Mouse (Mus musculus) hindbrain, embryonic 12.5 days (tissue): ENCODE results near the gene Grin1. TPM values are rescaled to one million over a fixed set of nuclear protein-coding genes. Genes with fewer than 3 reads are reported as not detected.

ENCODE experiments used
- ATAC-seq: fragments of 200-750 bp; cut with Nextera tagmentation; 2 replicates; pipeline ENCODE4 v1.8.0; 2017; ENCODE audit warnings: moderate TSS enrichment; ENCODE audit not compliant: low FRiP score
- H3K27ac ChIP-seq: fragments of 300-500 bp; sonication (generic); 2 replicates; pipeline ENCODE4 v1.5.1; 2016; ENCODE audit warnings: mild to moderate bottlenecking
- H3K27me3 ChIP-seq: fragments of 300-500 bp; sonication (generic); 2 replicates; pipeline ENCODE4 v1.6.1; 2016; ENCODE audit warnings: mild to moderate bottlenecking
- H3K36me3 ChIP-seq: fragments of 300-500 bp; sonication (generic); 2 replicates; pipeline ENCODE4 v1.6.1; 2016; ENCODE audit warnings: mild to moderate bottlenecking
- H3K4me1 ChIP-seq: fragments of 300-500 bp; sonication (generic); 2 replicates; pipeline ENCODE4 v1.6.1; 2016
- H3K4me2 ChIP-seq: fragments of 300-500 bp; sonication (generic); replicated peaks from 2 replicates; pipeline ENCODE4 v1.6.1; 2016; ENCODE audit warnings: mild to moderate bottlenecking
- H3K4me3 ChIP-seq: fragments of 300-500 bp; sonication (generic); 2 replicates; pipeline ENCODE4 v1.5.1; 2016; ENCODE audit warnings: mild to moderate bottlenecking
- H3K9ac ChIP-seq: fragments of 300-500 bp; sonication (generic); 2 replicates; pipeline ENCODE4 v1.6.1; 2016; ENCODE audit warnings: mild to moderate bottlenecking, moderate library complexity
- H3K9me3 ChIP-seq: fragments of 300-500 bp; sonication (generic); replicated peaks from 2 replicates; pipeline ENCODE4 v1.6.1; 2016; ENCODE audit warnings: mild to moderate bottlenecking
- WGBS: fragments of 180-500 bp; shearing (Covaris S2); methylation state at CpG from one replicate; pipeline ENCODE4 v1.1.7; 2016; 5-methylcytosine and 5-hydroxymethylcytosine counted together
- polyA plus RNA-seq: library from polyadenylated mRNA; unstranded; fragments of >200 nt; fragmentation: Nextera tagmentation; extraction: Ambion mirVana; gene quantifications from 2 replicates; pipeline ENCODE4 v1.2.1, GENCODE M21; 2016

Gene Grin1
- polyA plus RNA-seq, 1 experiment from 2014 or later, result 6.3 TPM

DNA sequence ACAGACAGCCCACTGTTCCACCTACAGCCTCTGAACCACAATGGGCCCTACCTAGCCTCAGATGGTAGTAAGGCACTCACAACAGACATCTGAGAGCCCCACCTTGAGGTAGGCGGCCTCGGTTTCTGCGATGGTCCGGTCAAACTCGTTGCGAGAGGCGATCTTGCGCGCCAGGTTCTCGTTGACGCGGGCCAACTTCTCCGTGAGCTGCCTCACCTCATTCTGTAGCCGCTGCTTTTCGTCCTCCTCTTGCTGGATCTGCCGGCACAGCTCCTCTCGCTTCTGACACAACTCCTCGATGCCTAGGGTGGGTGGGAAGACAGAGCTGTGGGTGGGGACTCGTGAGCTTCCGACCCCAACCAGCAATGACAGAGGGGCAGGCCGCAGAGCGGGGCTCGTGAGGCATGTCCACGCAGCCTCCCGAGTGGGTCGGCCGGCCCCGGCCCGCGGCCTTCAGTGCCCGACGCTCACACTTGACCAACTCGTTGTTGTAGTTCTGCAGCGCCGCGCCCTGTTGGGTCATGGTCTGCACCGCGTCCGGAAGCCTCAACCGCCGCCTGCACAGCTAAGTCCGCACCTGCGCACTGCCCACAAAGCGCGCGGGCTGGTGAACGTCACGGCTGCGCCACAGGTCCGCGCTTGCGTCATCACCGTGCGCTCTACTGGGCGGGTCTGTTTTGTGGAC, 47.0 kb downstream of the Grin1 start, which contains the start of the genes Ssna1 and Anapc2:
TSS of gene Ssna1 (minus strand) at position 612 of the 685 bp plus-strand sequence.
TSS of gene Anapc2 (plus strand) at position 652 of the 685 bp plus-strand sequence.
- Histone ChIP-seq H3K4me2 (peak within 1 kb of the TSS; percentile 86), H3K9me3 (no peaks in the 10 kb centered on the region), H3K4me1 (peaks cover 37% of the 10 kb centered on the region), H3K27ac (peak within 1 kb of the TSS; percentile 80), H3K4me3 (peak within 1 kb of the TSS; percentile 90), H3K36me3 (peaks cover 49% of the 10 kb centered on the region), H3K27me3 (no peaks in the 10 kb centered on the region), H3K9ac (peak within 1 kb of the TSS; percentile 93)
- peak; percentile 95 for ATAC-seq
- WGBS, result under 1% methylated on average over 55 of the region's 55 CpGs

DNA sequence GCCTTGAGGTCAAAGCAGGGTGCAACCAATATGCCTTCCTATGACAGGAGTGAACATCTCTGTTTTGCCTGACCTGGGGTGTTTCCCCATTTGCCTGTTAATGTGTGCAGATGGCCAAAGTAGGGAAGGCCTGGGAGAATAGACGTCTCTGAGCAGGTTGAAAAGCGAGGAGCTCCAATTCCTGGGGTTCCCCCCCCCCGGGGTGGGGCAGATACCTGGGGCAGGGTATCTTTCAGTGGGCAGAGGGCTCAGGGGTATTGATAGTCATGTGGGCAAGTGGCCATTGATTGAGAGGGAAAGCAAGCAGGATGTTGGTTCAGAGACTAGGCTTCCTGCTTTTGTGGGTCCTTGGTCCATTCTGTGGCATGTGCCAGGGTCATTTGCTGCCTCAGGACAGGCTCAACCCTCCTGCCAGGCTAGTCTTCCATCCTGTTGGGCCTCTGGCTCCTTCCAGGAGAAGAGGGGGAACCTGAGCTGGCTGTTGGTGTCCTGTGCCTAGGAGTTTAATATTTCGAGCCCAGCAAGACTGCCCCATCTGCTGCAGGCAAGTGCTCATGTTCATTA, 51.2 kb downstream of the Grin1 start:
- Histone ChIP-seq H3K4me2 (0 out of 2 replicates have a peak overlapping the region, but pooled peaks have one; percentile 11), H3K27me3 (peaks cover 23% of the 10 kb centered on the region), H3K36me3 (peaks cover 19% of the 10 kb centered on the region), H3K9ac (no peak overlapping the region), H3K27ac (no peak overlapping the region), H3K9me3 (no peaks in the 10 kb centered on the region), H3K4me1 (peaks cover 62% of the 10 kb centered on the region), H3K4me3 (no peak overlapping the region)
- ATAC-seq, result no peak
- 73% methylated on average over 4 of the region's 4 CpGs for WGBS

DNA sequence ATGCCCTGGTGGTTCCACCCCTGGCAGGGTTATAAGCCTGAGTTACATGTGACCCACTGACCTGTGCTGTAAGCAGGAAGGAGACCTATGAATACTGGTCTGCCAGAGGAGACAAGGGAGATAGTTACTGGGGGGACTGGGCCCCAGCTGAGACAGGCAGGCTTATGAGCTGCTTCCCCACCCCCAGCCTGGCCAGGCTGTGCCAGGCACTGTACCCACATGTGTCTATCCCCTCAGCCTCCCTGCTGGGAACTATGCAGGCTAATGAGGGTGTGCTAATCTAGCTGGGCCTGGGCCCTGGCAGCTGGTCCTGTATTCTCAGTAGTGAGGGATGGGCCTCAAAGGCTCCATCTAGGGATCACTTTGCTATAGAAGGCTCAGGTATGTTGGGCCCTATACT, 51.7 kb downstream of the Grin1 start:
- H3K27me3 ChIP-seq, result peaks cover 23% of the 10 kb centered on the region
- H3K36me3 ChIP-seq, result peaks cover 19% of the 10 kb centered on the region
- H3K4me2 ChIP-seq, result peak overlapping the region; percentile 99
- H3K4me3 ChIP-seq, result no peak overlapping the region; the same call in 1 of the 2 replicates
- ATAC-seq, result no peak
- H3K27ac ChIP-seq, result no peak overlapping the region; the same call in 1 of the 2 replicates
- peaks cover 62% of the 10 kb centered on the region for H3K4me1 ChIP-seq
- H3K9me3 ChIP-seq, result no peaks in the 10 kb centered on the region
- no peak overlapping the region for H3K9ac ChIP-seq

DNA sequence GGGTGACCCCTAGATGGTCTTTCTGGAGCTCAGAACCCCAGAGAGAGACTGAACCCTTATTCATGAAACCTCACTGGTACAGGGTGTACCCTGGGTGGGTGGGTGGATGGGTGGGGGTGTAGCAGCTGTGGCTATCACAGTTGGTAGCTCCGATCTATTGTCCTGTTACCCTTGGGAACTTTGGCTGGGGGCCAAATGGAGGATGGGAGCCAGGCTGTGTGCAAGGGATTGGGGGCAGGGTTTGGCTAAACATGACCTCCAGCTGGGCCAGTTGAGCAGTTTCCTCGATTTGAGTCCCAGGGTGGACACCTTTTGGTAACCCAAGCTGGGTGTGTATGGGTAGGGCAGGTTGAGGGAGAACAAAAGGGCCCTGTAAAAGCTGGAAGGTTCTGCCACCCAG, 52.3 kb downstream of the Grin1 start:
- WGBS, result 46% methylated on average over 2 of the region's 2 CpGs
- ATAC-seq, result no peak
- Histone ChIP-seq H3K36me3 (peaks cover 19% of the 10 kb centered on the region), H3K27ac (peak overlapping the region; percentile 8; the same call in 1 of the 2 replicates), H3K4me3 (no peak overlapping the region; the same call in 1 of the 2 replicates), H3K4me2 (peak overlapping the region; percentile 99), H3K9me3 (no peaks in the 10 kb centered on the region), H3K4me1 (peaks cover 65% of the 10 kb centered on the region), H3K9ac (peak overlapping the region; percentile 13), H3K27me3 (peaks cover 23% of the 10 kb centered on the region)

DNA sequence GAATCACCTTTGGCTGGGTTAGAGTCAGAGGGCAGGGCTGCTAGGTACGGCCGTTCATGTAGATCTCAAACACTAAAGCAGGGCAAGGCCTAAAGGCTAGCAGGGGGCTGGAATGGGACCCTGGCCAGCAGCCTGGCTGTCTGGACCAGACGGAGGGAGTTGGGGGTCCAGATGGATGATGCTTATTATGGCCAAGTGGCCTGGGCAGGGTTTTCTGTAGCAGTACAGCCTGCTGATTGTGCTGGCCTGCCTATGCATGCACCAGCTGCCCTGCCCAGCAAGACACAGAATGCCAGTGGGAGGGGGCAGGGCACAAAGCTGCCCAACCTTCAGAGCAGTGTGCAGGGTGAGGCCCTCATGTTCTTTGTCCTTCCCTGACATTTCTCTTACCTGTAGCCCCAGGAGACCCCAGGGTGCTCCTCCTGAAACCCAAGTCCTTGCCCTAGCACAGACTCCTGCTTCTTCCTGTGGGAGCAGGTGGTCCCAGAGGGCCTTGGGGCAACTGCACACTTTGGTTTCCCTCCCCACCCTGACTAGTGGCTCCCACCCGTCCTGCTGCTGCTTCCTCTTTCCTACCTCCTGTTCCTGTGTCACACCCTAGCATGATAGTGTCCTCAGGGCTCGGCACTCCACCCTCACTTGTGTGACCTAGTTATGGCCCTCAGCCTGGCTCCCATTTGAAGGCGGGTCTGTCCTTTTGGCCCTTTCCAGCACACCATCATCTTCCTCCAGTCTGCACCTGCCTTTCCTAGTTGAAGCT, 52.9 kb downstream of the Grin1 start:
- WGBS, result 61% methylated on average over 6 of the region's 6 CpGs
- peaks cover 23% of the 10 kb centered on the region for H3K27me3 ChIP-seq
- H3K4me3 ChIP-seq, result no peak overlapping the region
- H3K4me1 ChIP-seq, result peaks cover 58% of the 10 kb centered on the region
- no peaks in the 10 kb centered on the region for H3K9me3 ChIP-seq
- 0 out of 2 replicates have a peak overlapping the region, but pooled peaks have one; percentile 8 for H3K27ac ChIP-seq
- peak overlapping the region; percentile 99 for H3K4me2 ChIP-seq
- H3K36me3 ChIP-seq, result peaks cover 19% of the 10 kb centered on the region
- no peak for ATAC-seq
- H3K9ac ChIP-seq, result peak overlapping the region; percentile 13

DNA sequence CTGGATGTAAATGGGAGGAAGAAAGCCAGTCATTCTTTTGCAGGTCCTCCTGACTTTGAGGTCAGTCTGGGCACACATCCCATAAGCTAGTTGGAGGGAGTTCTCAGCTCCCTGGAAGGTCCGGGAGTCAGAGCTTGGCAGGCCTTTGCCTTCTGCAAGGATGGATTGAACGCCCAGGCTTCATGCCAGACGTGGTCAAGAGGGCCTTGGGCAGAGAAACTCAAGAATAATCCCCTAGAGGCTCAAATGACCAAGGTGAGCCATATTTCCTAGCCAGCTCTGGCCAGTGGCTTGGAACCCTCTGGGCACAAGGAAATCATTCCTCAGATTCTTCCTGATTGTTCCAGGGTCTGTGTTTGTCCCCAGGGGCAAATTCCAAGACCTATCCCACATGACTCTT, 54.1 kb downstream of the Grin1 start:
- peaks cover 15% of the 10 kb centered on the region for H3K36me3 ChIP-seq
- H3K27me3 ChIP-seq, result peaks cover 23% of the 10 kb centered on the region
- H3K9me3 ChIP-seq, result no peaks in the 10 kb centered on the region
- 0 out of 2 replicates have a peak overlapping the region, but pooled peaks have one; percentile 1 for H3K4me3 ChIP-seq
- ATAC-seq, result no peak
- no peak overlapping the region for H3K27ac ChIP-seq
- peak overlapping the region; percentile 99 for H3K4me2 ChIP-seq
- peaks cover 52% of the 10 kb centered on the region for H3K4me1 ChIP-seq
- H3K9ac ChIP-seq, result 0 out of 2 replicates have a peak overlapping the region, but pooled peaks have one; percentile 13
- 74% methylated on average over 3 of the region's 3 CpGs for WGBS

DNA sequence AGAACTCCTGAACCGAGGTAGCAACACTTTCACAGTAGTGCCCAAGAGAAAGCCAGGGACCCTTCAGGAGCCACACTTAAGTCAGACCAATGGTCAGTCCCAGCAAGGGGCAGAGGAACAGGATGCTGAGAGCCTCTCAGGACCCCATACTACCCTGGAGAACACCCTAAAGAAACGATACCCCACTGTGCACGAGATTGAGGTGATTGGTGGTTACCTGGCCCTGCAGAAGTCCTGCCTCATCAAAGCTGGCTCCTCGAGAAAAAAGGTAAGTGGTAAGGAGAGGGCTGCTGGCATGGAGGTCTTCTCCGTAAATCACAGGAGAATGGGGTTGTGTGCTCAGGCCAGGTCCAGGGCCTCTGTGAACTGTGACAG, 54.7 kb downstream of the Grin1 start:
- ATAC-seq, result no peak
- Histone ChIP-seq H3K27me3 (peaks cover 23% of the 10 kb centered on the region), H3K4me3 (peak overlapping the region; percentile 62), H3K4me2 (peak overlapping the region; percentile 99), H3K4me1 (peaks cover 52% of the 10 kb centered on the region), H3K36me3 (peaks cover 9% of the 10 kb centered on the region), H3K9me3 (no peaks in the 10 kb centered on the region), H3K9ac (peak overlapping the region; percentile 13; the same call in 1 of the 2 replicates), H3K27ac (no peak overlapping the region)
- 83% methylated on average over 5 of the region's 5 CpGs for WGBS

DNA sequence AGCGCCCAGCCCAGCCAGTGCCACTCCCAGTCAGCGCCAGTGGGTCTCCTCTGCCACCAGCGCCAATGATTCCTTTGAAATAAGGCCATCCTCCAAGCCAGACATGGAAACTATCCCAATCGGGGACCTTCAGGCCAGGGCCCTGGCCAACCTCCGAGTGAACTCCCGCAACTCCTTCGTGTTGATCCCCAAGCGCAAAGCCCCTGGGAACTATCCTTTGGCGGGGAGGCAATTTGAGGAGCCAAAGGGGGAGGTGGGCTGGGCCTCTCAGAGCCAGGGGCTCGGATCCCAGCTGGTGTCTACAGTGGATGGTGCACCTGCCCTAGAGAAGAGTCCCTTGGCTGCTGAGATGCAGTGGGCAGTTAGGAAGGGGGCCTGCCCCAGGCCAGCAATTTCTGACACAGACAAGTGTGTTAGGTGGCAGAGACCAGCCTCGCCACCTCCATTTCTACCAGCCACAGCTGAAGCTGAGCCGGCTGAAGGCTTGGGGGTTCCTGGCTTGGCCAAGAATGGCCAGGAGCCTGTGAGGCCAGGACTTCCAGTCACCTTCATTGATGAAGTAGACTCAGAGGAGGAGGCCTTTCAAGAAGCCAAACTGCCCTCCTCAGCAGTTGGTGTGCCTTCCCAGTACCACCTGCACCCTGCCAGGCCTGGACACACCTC, 55.2 kb downstream of the Grin1 start:
- Histone ChIP-seq H3K36me3 (0 out of 2 replicates have a peak, but pooled peaks cover 4% of the 10 kb centered on the region), H3K9ac (peak overlapping the region; percentile 73), H3K27me3 (peaks cover 23% of the 10 kb centered on the region), H3K9me3 (no peaks in the 10 kb centered on the region), H3K27ac (no peak overlapping the region), H3K4me1 (peaks cover 52% of the 10 kb centered on the region), H3K4me2 (peak overlapping the region; percentile 99), H3K4me3 (peak overlapping the region; percentile 62)
- ATAC-seq, result no peak
- WGBS, result 20% methylated on average over 12 of the region's 12 CpGs

DNA sequence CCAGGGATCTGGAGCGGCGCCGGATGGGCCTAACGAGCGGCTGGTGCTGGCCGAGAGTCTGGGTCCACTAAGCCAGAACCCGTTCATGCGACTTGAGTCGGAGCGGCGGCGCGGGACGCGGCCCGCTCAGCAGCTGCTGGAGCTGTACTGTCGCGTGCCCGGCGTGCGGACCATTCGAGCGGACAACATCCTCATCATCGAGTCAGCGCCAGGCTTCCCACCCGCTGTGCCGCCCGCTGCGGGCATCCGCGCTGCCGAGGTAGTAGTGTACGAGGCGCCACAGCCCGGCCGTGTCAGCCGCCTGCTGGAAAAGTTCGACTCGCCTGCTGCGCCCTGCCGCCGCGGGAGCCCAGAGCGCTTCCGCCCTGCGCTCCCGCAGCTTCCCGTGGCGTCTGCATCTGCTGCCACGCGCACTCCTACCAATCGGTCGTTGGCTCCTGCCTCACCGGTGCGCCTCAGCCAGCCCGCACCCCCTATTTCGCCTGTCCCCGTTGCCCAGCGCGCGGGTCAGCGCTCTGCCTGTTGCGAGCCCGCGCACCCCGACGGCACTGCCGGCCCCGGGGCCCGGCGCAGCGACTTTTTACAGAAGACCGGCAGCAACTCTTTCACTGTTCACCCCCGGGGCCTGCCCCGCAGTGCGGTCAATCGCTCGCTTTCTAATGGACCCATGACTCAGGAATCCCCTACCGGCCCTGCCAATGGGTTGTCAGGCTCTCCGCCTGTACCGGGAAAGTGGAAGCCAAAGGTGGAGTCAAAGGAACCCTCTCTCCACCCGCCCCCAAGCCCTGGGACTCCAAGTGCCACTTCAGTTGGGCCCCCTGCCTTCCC, 56.0 kb downstream of the Grin1 start:
- Histone ChIP-seq H3K9me3 (no peaks in the 10 kb centered on the region), H3K4me3 (peak overlapping the region; percentile 62), H3K27ac (peak overlapping the region; percentile 49), H3K36me3 (no peaks in the 10 kb centered on the region), H3K9ac (peak overlapping the region; percentile 73), H3K4me2 (peak overlapping the region; percentile 99), H3K4me1 (peaks cover 52% of the 10 kb centered on the region), H3K27me3 (peaks cover 23% of the 10 kb centered on the region)
- WGBS, result under 1% methylated on average over 81 of the region's 82 CpGs
- peak; percentile 35 for ATAC-seq

DNA sequence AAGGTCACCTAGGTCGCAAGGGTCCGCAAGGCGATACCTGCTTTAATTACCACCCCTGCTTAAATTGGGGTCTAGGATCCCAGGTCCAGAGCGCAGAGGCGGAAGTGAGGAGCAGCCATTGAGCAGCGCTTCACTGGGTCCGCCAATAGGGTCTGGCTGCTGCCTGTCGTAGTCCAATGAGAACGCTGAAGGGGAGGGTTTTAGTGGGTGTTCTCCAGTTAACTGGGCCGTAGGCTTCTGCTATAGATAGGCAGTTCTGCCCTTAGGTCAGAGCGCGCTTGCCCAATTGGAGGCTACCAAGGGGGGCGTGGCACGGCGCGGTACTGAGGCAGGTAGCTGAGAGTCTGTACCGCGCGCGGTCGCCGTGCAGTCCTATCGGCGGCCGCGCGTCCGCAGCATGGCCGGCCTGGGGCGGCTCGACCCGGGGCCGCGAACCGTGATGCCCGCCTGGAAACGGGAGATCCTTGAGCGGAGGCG, 56.7 kb downstream of the Grin1 start, which contains the start of gene Tprn:
TSS of gene Tprn (plus strand) at position 328 of the 477 bp plus-strand sequence.
- peak within 1 kb of the TSS; percentile 73 for H3K9ac ChIP-seq
- peak within 1 kb of the TSS; percentile 99 for H3K4me2 ChIP-seq
- under 1% methylated on average over 39 of the region's 39 CpGs for WGBS
- H3K4me3 ChIP-seq, result peak within 1 kb of the TSS; percentile 62
- peaks cover 23% of the 10 kb centered on the region for H3K27me3 ChIP-seq
- ATAC-seq, result peak; percentile 98
- H3K27ac ChIP-seq, result peak within 1 kb of the TSS; percentile 49
- peaks cover 46% of the 10 kb centered on the region for H3K4me1 ChIP-seq
- no peaks in the 10 kb centered on the region for H3K36me3 ChIP-seq
- H3K9me3 ChIP-seq, result no peaks in the 10 kb centered on the region

DNA sequence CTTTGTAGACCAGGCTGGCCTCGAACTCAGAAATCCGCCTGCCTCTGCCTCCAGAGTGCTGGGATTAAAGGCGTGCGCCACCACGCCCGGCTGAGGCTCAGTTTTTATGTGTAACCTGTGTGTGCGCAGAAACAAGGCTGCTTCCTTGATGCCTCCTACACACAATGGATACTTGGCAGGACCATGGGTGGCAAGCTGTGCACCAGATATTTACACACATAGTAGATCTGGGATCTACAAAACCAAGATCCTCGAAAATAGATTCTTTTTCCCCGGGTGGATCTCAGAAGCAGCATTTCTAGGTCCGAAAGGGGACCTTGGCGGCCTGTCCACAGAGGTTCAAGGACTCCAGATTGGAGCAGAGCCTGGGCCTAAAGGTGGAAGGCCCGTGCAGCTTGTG, 57.1 kb downstream of the Grin1 start:
- peaks cover 23% of the 10 kb centered on the region for H3K27me3 ChIP-seq
- peak overlapping the region; percentile 55 for H3K9ac ChIP-seq
- H3K9me3 ChIP-seq, result no peaks in the 10 kb centered on the region
- no peaks in the 10 kb centered on the region for H3K36me3 ChIP-seq
- 0 out of 2 replicates have a peak, but pooled peaks have one; percentile 3 for ATAC-seq
- peak overlapping the region; percentile 62 for H3K4me3 ChIP-seq
- H3K4me2 ChIP-seq, result peak overlapping the region; percentile 99
- 48% methylated on average over 12 of the region's 12 CpGs for WGBS
- no peak overlapping the region for H3K27ac ChIP-seq
- H3K4me1 ChIP-seq, result peaks cover 41% of the 10 kb centered on the region
